Mouse (Mus musculus) brain, adult 2 months (tissue): Measurements from ENCODE around the gene Rpl6.
"Not testable (repeated sequence)": the region's sequence is repeated elsewhere in the genome, so short reads cannot be mapped to it uniquely, and the experiment has no call there.

Experiments used
- DNase-seq: peaks from one replicate; pipeline ENCODE4 v3.0.0; 2011; ENCODE audit warnings: low read depth, low spot score

Rpl6 gene

GRCm38 (mm10) chr5:121196764-121197163 is 7.5 kb upstream of the Rpl6 start:
- DNase-seq = no peak

- DNase-seq = no peak
Observed at GRCm38 (mm10) chr5:121197337-121197736, 6.9 kb upstream of the Rpl6 start.

- DNase-seq = no peak
Observed at GRCm38 (mm10) chr5:121198376-121198775, 5.9 kb upstream of the Rpl6 start.

GRCm38 (mm10) chr5:121201739-121202138 is 2.5 kb upstream of the Rpl6 start:
- peak; percentile 75 for DNase-seq

- DNase-seq = no peak
Observed at GRCm38 (mm10) chr5:121202467-121202866, 1.8 kb upstream of the Rpl6 start.

- not testable (repeated sequence) for DNase-seq
Observed at GRCm38 (mm10) chr5:121205537-121206130, 1.4 kb downstream of the Rpl6 start.

- DNase-seq = no peak
Observed at GRCm38 (mm10) chr5:121206540-121206939, 2.3 kb downstream of the Rpl6 start.

GRCm38 (mm10) chr5:121206984-121207383 is 2.7 kb downstream of the Rpl6 start:
- no peak for DNase-seq

GRCm38 (mm10) chr5:121209755-121210600 is 5.7 kb downstream of the Rpl6 start:
- no peak for DNase-seq

GRCm38 (mm10) chr5:121210601-121210924 is 6.3 kb downstream of the Rpl6 start:
- DNase-seq = no peak

GRCm38 (mm10) chr5:121212108-121212507 is 7.8 kb downstream of the Rpl6 start:
- no peak for DNase-seq

- DNase-seq = no peak
Observed at GRCm38 (mm10) chr5:121214707-121215106, 10.4 kb downstream of the Rpl6 start.

GRCm38 (mm10) chr5:121215380-121216125 is 11.3 kb downstream of the Rpl6 start:
- peak; percentile 85 for DNase-seq

GRCm38 (mm10) chr5:121216126-121216446 is 11.8 kb downstream of the Rpl6 start:
- DNase-seq = no peak

GRCm38 (mm10) chr5:121216584-121217312 is 12.5 kb downstream of the Rpl6 start:
- DNase-seq = not testable (repeated sequence)

- no peak for DNase-seq
Observed at GRCm38 (mm10) chr5:121217313-121217634, 13.0 kb downstream of the Rpl6 start.

- DNase-seq = no peak
Observed at GRCm38 (mm10) chr5:121219190-121219589, 14.9 kb downstream of the Rpl6 start.

GRCm38 (mm10) chr5:121219980-121220731 is 15.9 kb downstream of the Rpl6 start, which contains the start of gene Hectd4:
TSS of gene Hectd4 (plus strand) at chr5:121220219.
- DNase-seq = peak; percentile 96

- DNase-seq = peak; percentile 74
Observed at GRCm38 (mm10) chr5:121220732-121221301, 16.5 kb downstream of the Rpl6 start.

- DNase-seq = peak; percentile 43
Observed at GRCm38 (mm10) chr5:121221328-121221850, 17.1 kb downstream of the Rpl6 start.

- DNase-seq = not testable (repeated sequence)
Observed at GRCm38 (mm10) chr5:121224020-121224419, 19.7 kb downstream of the Rpl6 start.
